Mouse (Mus musculus): ENCODE data around the gene Psmd6.

Psmd6 gene

DNA sequence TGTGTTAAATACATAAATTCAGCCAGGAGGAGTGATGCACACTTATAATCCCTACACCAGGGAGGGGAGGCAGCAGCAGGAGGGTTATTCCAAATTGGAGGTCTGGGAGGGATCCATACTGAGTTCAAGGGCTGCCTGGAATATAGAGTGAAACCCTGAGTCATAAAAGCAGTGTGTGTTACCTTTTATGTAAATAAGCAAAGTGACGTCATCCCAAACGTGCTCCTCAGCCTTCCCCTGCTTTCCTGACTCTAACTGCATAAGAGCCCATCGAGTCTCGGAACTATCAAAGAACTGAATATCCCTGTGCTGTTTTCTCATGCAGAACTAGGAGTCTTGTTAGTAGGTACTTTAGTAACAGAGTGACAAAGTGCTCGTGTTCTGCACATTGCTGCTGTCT, 57.4 kb downstream of the Psmd6 start:
- DNase-seq, result no peak

DNA sequence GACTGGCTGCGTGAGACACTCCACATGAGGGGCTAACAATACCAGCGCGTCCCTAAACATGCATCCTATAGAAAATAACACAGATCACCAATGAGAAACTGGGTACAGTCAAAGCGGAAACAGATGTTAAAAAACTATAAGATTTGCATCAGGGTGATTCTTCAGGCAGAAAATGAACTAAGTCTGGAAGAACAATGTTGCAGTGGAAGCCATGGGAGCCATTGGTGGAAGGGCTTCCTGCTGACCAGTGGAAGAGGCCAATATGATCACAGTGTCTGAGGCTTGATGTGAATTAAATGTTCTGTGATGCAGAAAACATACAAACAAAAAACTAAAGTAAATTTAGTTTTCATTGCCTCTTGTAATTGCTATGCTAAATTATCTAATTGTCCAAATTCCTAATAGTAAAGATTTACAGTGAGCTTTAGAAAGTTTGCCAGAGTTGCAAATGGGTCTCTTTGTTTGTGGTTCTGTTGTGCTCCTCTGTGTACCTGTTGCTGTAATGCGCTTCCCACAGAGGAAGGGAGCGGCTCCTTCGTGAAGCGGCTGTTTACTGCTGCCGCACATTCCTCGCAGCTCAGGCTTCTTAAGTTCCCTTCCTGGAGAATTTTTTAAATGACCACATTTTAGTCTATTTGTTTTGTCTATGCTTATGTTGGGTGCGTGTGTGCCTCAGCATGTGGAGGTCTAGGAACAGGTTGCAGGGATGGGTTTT, 58.1 kb downstream of the Psmd6 start:
- DNase-seq, result no peak
